Mouse (Mus musculus): ENCODE results near the gene Speg.

The Speg gene

GRCm38 (mm10) chr1:75374950-75375936, at the start of gene Speg:
Speg (plus strand) TSS chr1:75375297.
- no peak for DNase-seq

DNA sequence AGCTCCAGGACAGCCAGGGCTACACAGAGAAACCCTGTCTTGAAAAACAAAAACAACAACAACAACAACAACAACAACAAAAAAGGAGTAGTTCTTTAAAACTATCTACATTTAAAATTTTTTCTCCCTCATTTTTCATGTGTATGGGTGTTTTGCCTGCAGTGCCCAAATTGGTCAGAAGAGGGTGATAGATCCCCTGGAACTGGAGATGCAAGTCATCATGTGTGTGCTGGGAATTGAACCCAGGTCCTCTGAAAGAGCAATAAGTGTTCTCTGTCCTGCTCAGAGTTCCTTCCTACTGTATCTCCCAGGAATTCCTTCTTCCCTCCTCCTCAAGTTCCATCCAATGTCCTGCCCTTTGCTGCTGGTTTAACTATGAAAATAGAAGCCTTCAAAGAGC, 47.6 kb upstream of the Speg start:
- no peak for DNase-seq

DNA sequence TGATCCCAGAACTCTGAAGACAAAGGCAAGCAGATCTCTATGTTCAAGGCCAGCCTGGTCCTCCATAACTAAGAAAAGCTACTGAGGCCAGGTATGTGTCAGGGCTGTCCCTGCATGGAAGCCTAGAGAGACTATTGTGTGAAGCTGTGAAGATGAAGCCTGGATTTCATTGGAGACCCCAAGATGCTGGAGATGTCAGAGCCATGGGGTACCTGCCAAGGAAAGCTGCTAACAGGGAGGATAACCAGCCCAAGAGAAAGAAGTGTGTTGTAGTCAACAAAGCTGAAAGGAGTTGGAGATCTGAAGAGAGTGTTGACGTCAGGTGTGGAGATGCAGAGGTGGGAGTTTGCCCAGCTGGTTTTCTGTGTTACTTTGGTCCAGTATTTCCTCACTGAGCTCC, 43.8 kb upstream of the Speg start:
- no peak for DNase-seq

- DNase-seq, result no peak
Observed at GRCm38 (mm10) chr1:75336461-75336860, 38.6 kb upstream of the Speg start.

DNA sequence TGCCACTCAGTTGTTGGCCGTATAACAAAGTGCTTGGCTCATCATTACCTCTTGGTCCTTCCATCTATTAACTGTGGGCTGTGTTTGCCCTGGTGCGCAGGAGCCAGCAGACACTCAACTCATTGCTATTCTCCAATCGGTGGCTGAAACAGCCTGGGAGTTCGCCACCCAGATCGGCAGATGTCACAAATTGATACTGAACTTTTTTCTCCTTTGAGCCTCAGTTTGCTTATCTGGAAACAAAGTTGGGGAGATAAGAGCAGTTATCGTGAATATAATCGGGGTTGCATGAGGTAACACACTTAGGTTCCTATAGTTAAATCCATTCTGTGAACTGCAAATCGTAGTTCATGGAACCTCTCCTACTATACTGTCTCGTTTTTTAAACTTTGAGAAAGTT, 38.0 kb upstream of the Speg start:
- DNase-seq, result no peak

- no peak for DNase-seq
Observed at GRCm38 (mm10) chr1:75338091-75338694, 36.9 kb upstream of the Speg start.

GRCm38 (mm10) chr1:75339337-75339736, 35.8 kb upstream of the Speg start:
- DNase-seq, result no peak

GRCm38 (mm10) chr1:75340519-75340918, 34.6 kb upstream of the Speg start:
- no peak for DNase-seq

DNA sequence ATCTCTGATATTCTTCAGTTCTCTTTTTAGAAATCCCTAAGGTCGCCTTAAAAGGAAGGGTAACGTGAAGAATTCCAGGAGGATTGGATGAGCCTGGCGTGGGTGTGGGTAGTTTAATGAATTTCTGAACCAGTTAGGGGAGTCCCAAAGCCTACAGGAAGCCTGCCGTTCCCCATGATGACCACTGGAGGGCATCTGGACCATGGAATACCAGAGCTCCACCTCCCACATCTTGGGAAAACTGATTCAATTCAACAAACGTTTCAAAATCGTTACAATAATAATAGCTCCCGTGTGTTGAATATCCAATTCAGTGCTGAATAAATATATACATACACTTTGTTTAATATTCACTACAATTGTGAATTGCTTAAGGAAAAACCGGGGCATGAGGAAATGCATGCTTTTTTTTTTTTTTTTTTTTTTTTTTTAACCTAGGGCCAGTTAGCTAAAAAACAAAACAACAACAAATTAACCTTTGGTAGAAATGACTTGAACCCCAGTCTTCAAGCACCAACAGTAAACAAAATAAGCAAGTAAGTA, 32.2 kb upstream of the Speg start:
- DNase-seq, result peak; percentile 55

DNA sequence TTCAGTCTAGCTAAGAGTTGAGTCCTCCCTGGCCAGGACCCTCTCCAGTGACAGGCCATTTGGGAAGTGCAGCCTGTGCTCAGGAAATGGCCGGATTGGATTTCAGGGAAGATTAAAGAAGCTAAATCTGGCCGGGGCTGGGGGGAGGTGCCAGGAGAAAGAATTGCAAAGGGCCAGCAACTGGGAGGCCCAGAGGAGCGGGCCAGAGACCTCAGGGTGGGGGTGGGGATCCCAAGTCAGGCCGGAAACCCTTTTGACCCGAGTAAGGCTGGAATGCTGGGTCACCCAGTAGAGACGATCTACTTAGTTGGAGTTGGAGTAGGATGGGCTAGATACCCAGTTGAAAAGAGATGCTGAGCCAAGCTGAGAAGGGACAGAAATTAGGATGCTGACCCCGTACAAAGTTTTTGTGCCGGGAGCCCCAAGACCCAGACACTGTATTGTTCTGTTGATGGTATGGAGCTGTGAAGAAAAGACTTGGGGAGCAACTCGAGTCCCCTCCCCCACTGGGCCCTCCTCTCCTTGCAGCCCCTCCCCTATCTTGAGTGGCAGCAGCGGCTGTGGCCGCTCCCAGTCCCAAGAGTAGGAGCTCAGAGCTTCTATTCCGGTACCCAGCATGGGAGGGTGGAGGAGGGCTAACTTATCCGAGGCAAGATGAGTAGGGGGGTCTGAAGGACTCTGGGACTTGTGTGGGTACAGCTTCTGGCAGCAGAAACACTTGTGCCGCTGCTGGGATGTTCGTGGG, 30.6 kb upstream of the Speg start:
- DNase-seq, result peak; percentile 27

DNA sequence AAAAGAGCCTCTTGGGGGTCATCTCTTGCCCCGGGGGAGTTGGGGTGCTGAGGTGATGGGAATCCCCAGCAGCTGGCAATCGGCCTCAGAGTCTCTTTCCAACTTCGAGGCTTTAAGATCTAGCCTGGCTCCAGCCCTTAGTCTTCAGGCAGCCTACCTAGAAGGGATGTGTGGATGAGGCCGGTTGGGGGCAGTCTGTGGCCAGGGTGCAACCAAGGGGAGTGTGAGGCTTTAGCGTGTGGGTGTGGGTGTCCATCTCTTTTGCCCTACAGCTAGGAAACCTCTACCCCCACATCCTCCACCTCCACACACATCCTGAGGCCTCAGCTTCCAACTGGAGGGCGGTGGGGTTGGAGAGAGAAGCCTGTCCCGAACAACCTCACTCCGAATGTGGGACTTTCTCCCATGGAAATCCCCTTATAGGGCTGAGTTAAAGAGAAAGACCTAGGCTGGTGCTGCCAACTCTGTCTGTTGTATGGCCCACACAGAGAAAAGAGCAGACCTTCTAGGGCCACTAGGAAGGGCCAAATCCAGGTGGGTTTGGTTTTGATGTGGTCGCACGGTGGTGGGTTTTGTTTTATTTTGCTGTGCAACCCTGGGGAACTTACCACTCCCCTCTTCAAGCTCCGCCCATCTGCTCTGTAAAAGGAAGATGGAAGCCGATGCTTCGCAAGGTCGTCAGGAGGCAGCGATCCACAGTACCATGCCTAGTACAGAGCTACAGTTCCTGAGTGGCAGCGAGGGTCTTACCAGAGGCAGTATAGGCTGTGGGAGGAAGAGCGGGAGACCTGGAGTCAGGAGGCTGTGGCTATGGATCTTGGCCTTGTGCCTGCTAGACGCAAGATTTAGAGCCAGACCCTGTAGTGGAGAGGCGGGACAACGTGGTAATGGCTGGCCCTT, 29.8 kb upstream of the Speg start:
- DNase-seq, result no peak

DNA sequence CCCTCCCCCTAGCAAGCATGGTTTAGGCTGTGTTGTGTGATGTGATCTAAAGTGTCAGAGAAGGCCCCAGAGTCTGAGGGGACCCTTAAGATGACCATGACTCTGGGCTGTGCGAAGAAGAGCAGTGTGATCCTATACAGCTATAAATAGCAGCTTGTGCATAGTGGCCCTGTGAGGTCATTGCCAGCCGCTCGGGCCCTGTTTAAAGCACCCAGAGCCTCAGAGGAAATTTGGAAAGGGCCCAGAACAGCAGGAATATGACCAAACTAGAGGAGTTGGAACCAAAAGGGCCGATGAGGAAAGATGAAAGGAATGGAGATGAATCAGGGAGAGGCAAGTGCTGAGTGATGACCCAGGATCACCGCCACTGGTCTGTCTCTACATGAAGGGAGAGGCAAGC, 27.8 kb upstream of the Speg start:
- DNase-seq, result no peak

DNA sequence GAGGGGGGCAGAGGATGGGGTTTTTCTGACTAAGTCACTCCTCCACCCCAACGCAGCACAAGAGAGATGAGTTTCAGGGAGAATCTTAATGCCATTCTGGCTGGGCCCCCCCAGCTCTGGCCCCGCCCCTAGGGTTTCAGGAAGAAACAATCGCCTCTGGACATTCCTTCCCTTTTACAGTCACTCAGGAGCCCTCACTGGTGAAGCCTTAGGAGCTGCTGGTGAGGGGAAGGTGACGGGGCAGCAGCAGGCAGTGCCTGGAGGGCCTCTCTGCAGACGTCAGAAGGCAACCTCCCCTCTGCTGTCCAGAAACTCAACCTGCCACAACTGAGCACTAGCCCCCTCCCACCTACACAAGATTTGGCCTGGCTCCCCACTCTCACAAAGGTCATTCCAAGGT, 25.8 kb upstream of the Speg start:
- DNase-seq, result no peak

- peak; percentile 59 for DNase-seq
Observed at GRCm38 (mm10) chr1:75357261-75357660, 17.8 kb upstream of the Speg start.

DNA sequence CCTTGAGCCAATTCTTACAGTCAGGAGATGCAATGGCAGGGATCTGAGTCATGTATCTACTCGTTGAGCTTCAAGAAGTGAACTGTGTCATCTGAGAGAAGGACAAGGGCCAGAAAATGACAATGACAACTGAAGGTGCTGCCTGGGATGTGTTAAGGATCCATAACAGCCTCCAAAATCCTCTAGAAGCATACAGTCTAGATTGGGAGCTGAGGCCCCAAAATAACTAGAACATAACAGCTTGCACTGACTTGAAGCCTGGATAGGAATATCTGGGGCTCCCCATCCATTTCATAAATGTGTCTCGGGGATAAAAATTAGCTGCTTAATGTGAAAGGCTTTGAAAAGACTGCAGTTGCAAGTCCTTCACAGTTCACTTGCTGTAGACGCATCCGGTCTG, 17.1 kb upstream of the Speg start:
- no peak for DNase-seq

DNA sequence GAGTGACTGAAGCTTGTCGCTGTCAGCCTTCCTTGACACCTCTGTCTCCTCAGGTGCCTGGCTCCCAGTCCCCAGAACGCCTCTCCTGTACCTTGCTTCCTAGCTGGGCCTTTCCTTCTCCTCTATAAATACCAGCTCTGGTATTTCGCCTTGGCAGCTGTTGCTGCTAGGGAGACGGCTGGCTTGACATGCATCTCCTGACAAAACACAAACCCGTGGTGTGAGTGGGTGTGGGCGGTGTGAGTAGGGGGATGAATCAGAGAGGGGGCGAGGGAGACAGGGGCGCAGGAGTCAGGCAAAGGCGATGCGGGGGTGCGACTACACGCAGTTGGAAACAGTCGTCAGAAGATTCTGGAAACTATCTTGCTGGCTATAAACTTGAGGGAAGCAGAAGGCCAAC, 15.8 kb upstream of the Speg start:
- DNase-seq, result no peak

- no peak for DNase-seq
Observed at GRCm38 (mm10) chr1:75360112-75361031, 14.7 kb upstream of the Speg start, which contains the start of gene Des. Des (plus strand) TSS chr1:75360329.

DNA sequence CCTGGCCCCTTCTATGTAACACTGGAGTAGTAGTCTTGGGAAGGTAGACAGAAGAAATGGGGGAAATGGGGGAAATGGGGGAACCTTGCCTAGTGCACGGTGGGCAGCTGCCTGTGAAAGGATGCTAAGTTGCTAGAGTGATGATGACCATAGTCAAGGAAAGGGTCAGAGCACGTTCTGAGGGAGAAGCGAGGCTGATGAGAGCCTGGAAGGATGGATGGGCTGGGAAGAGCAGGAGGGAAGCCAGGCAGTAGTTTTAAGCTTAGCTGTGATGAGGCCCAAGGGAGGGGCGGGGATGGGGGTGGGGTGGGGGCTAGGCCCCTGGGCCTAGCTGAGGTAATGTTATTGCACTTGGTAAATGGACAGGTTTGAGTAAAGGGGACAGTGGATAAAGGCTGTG, 14.0 kb upstream of the Speg start:
- no peak for DNase-seq

DNA sequence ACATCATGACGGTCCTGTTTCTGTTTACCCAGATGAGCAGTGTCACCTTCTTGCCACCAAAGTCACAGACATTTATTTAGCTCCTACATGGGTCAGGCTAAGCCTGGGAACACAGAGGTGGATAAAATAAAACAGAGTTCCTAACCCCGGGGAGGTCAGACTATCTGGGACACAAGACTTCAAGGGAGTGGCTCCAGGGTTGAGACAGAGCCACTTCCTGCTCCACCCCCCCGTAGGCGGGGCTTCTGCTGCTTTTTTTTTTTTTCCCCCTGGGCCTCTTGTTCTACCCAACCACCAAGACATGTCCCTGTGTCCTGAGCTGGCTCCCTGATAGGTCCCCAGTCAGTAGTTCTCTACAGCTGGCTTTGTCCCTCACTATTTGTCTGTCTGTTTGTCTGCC, 13.3 kb upstream of the Speg start:
- DNase-seq, result no peak

- no peak for DNase-seq
Observed at GRCm38 (mm10) chr1:75363868-75364267, 11.2 kb upstream of the Speg start.

DNA sequence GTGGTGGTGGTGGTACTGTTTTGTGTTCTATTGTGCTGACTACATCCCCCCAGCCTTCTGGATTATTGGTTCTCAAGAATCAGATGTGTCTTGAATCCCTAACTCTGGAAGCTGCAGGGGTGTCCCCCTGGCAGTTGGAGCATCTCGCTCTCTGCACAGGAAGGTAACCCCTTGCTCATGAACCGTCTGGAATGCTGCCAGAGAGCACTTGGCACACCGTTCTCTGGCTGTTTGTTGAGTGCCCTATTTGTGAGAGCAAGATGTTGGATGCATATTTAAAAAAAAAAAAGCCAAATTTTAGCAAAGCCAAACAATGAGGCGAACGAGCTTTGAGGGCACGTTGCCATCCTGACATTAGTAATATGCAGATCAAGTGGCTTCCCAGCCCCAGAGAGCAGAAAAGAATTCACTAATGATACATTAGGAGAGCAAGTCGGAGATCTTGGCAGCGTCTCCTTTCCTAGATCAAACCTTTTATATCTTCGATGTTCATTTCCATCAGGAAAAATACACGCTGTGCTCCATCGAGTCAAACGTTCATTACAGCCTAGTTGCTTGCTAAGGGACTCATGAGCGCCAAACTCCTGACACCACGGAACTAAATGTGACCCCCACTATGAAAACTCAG, 9.5 kb upstream of the Speg start:
- no peak for DNase-seq

Measured in kidney, adult 11 months (tissue).